Mouse (Mus musculus) erythroblast, embryonic 14.5 days (primary cell): ENCODE data around the gene Dclre1b.

Source experiments
- GATA1 ChIP-seq: IDR thresholded peaks from 2 replicates; pipeline ENCODE4 v1.6.1; 2012; ENCODE audit warnings: low read length, inconsistent platforms, mixed read lengths
- TAL1 ChIP-seq: IDR thresholded peaks from 3 replicates; pipeline ENCODE4 v1.6.1; 2012; ENCODE audit warnings: low read length, inconsistent platforms, mixed read lengths

- TF ChIP-seq TAL1 (no peak), GATA1 (no peak)
Measured at GRCm38 (mm10) chr3:103857977-103858563, 48.8 kb upstream of the Dclre1b start.
